Mouse (Mus musculus): ENCODE data around the gene Casp9.
"Not testable (repeated sequence)": the region's sequence is repeated elsewhere in the genome, so short reads cannot be mapped to it uniquely, and the experiment has no call there.

Gene Casp9

GRCm38 (mm10) chr4:141793282-141794151 lies at the start of gene Casp9:
TSS of gene Casp9 (plus strand) at chr4:141793612.
- DNase-seq (ENCODE audit: low read depth, low spot score): peak; percentile 96

- DNase-seq (ENCODE audit: low read depth, low spot score): no peak
Measured at GRCm38 (mm10) chr4:141746578-141747346, 46.6 kb upstream of the Casp9 start, which contains the start of gene Agmat. TSS of gene Agmat (plus strand) at chr4:141746672.

- no peak for DNase-seq (ENCODE audit: low read depth, low spot score)
Measured at GRCm38 (mm10) chr4:141749557-141749956, 43.9 kb upstream of the Casp9 start.

- DNase-seq (ENCODE audit: low read depth, low spot score): no peak
Measured at GRCm38 (mm10) chr4:141750826-141751225, 42.6 kb upstream of the Casp9 start.

- DNase-seq (ENCODE audit: low read depth, low spot score): no peak
Measured at GRCm38 (mm10) chr4:141751419-141752075, 41.9 kb upstream of the Casp9 start.

- no peak for DNase-seq (ENCODE audit: low read depth, low spot score)
Measured at GRCm38 (mm10) chr4:141752076-141752421, 41.4 kb upstream of the Casp9 start.

GRCm38 (mm10) chr4:141755375-141755930 lies 38.0 kb upstream of the Casp9 start:
- DNase-seq (ENCODE audit: low read depth, low spot score): no peak

GRCm38 (mm10) chr4:141757124-141757523 lies 36.3 kb upstream of the Casp9 start:
- DNase-seq (ENCODE audit: low read depth, low spot score): no peak

- no peak for DNase-seq (ENCODE audit: low read depth, low spot score)
Measured at GRCm38 (mm10) chr4:141758874-141759542, 34.4 kb upstream of the Casp9 start.

GRCm38 (mm10) chr4:141760942-141761341 lies 32.5 kb upstream of the Casp9 start:
- no peak for DNase-seq (ENCODE audit: low read depth, low spot score)

- no peak for DNase-seq (ENCODE audit: low read depth, low spot score)
Measured at GRCm38 (mm10) chr4:141762102-141762598, 31.3 kb upstream of the Casp9 start.

GRCm38 (mm10) chr4:141763476-141763875 lies 29.9 kb upstream of the Casp9 start:
- no peak for DNase-seq (ENCODE audit: low read depth, low spot score)

- DNase-seq (ENCODE audit: low read depth, low spot score): no peak
Measured at GRCm38 (mm10) chr4:141765008-141765407, 28.4 kb upstream of the Casp9 start.

- DNase-seq (ENCODE audit: low read depth, low spot score): peak; percentile 18
Measured at GRCm38 (mm10) chr4:141766316-141766667, 27.1 kb upstream of the Casp9 start.

- DNase-seq (ENCODE audit: low read depth, low spot score): no peak
Measured at GRCm38 (mm10) chr4:141766668-141767352, 26.6 kb upstream of the Casp9 start.

- no peak for DNase-seq (ENCODE audit: low read depth, low spot score)
Measured at GRCm38 (mm10) chr4:141767353-141768036, 25.9 kb upstream of the Casp9 start.

GRCm38 (mm10) chr4:141769501-141770160 lies 23.8 kb upstream of the Casp9 start:
- no peak for DNase-seq (ENCODE audit: low read depth, low spot score)

GRCm38 (mm10) chr4:141771823-141772222 lies 21.6 kb upstream of the Casp9 start:
- DNase-seq (ENCODE audit: low read depth, low spot score): no peak

GRCm38 (mm10) chr4:141773019-141773418 lies 20.4 kb upstream of the Casp9 start:
- not testable (repeated sequence) for DNase-seq (ENCODE audit: low read depth, low spot score)

All from CD4-positive helper T cell, adult 2 months (primary cell).